Mouse (Mus musculus): ENCODE data around the gene Tmem237. TPM values are rescaled to one million over a fixed set of nuclear protein-coding genes. Genes with fewer than 3 reads are reported as not detected.

Tmem237 gene
- total RNA-seq, 2 experiments from 2014 or later, result 4.3 to 6.2 TPM

- intact Hi-C loops (cut with DNase I), result no loop called here
- DNase-seq, result no peak
Observed at GRCm38 (mm10) chr1:59102071-59102470, 18.1 kb downstream of the Tmem237 start.

DNA sequence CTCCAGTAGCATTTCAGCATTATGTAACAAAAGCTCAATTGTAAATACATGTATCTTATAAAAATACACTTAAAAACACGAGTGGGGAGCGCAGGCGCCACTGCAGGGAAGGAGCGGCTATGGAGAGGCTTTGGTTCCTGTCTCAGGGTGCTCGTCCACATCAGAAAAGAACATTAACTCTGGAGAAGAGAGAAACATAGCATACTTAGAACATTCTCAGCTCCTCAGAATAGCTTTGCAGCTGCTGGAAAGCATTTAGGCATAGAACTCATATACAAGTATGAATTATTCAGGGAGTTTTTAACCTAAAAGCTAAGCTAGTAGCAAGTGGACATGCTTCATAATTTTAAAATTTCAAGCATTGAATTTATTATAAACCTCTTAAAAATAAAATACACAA is 19.2 kb downstream of the Tmem237 start:
- intact Hi-C loops (cut with DNase I), result no loop called here
- DNase-seq, result no peak

DNA sequence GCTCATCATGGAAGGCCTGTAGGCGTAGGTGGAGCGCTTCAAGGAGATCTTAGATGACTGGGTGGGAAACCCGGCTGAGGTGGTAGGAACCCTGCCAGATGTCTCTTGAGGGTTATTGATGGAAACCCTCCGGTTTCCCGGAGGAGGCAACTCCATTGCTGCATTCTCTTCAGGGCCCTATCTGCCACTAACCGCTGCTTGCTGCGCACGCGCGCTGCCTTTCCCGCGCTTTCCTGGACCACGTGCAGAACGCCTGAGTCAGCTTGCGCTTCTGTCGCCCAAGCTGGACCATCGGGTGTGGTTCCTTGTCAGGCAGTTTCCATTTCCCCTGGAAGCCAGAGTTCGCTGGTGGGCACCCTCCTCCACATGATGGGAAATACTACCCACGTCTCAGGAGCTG is 25.5 kb downstream of the Tmem237 start, which contains the start of gene C2cd6:
Gene C2cd6, minus strand, starts transcription at position 196 of the 400 bp plus-strand sequence.
- intact Hi-C loops (cut with DNase I), result no loop called here
- no peak for DNase-seq

DNA sequence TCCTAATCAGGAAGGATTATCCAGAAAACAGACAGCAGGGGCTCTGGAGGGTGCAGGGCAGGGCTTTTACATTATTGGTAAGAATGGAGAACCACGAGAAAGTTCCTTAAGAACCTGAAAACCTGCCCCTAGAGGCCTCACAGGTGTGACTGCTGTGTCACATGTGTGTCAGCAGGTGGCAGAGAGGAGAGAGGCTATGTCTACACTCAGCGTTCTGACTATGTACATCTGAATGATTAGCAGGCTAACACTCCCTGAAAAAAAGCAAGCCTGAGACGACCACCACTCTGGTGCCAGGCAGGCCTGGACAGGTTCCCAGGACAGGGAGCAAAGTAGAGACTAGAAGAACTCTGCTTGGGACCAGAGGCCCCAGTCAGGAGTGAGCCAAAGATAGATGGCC is 49.3 kb downstream of the Tmem237 start:
- DNase-seq, result peak; percentile 9 to 10
- intact Hi-C loops (cut with DNase I), result no loop called here

- DNase-seq, result peak; percentile 25 to 45
- intact Hi-C loops (cut with DNase I), result loop anchor here (1.0 to 2.0 kb wide), 2 partner anchors 75 to 170 kb away; no protein-coding TSS in a partner anchor
Observed at GRCm38 (mm10) chr1:59067976-59068375, 52.2 kb downstream of the Tmem237 start.

GRCm38 (mm10) chr1:59063697-59064096 is 56.5 kb downstream of the Tmem237 start:
- intact Hi-C loops (cut with DNase I), result no loop called here
- DNase-seq, result no peak

DNA sequence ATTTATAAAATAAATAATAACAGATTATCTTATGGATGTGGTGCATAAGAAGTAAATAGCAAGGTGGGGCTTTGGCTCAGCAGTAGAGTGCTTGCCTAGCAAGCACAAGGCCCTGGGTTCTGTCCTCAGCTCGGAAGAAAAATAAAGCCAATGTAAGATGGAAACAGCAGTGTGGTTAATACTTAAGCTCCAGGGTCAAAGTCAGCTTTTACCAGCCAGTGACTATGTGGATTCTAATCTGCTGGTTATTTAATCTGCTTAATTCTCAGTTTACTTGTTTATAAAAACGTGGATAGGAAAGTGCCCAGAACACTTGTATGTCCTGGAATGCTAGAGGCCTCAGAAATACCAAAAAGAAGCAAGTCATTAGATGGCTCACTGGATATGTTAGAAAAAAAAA is 63.3 kb downstream of the Tmem237 start:
- no peak for DNase-seq
- intact Hi-C loops (cut with DNase I), result no loop called here

DNA sequence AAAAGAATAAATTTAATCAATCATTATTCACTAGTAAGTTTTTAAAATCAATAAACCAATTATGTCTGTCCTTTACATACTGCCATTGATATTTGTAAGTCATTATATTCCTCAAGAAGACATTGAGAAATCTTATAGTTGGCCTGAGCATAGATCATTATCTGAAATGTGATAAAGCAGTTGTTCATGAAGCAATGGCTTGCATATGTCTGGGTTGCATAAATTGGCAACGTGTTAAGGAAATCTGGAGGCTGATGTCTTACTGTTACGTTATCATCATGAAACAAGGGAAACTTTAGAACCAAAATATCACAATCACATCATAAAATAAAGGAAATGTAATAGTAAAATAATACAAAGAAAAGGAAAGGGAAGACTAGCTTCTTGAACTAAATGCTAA is 68.9 kb downstream of the Tmem237 start:
- DNase-seq, result no peak

More for the DNA sequence above, 68.9 kb downstream of the Tmem237 start:
- intact Hi-C loops (cut with DNase I), result no loop called here

Other genes starting within 250 kb of the Tmem237 start
- gene Trak2, start 147.0 kb downstream of the Tmem237 start, total RNA-seq (2021), result 100 to 1,000 TPM; 155 to 161 TPM
- gene Stradb, start 146.9 kb downstream of the Tmem237 start, total RNA-seq (2021), result 10 to 100 TPM; 39.6 to 40.7 TPM
- gene C2cd6, start 25.5 kb downstream of the Tmem237 start, total RNA-seq (2021), result not detected
- gene Mpp4, start 43.0 kb upstream of the Tmem237 start, total RNA-seq (2021), result under 1 TPM in 1 of 2 experiments, not detected in 1; 0.24 TPM
- gene Als2, start 116.8 kb upstream of the Tmem237 start, total RNA-seq (2021), result 10 to 100 TPM; 10.7 to 11.0 TPM
- under 1 TPM in 1 of 2 experiments, not detected in 1; 0.22 TPM for gene Cdk15, start 136.5 kb upstream of the Tmem237 start, total RNA-seq (2021)